Mouse (Mus musculus) heart, postnatal 10 days (tissue): ENCODE measurements around the gene Tmem177. TPM values are rescaled to one million over a fixed set of nuclear protein-coding genes. Genes with fewer than 3 reads are reported as not detected.

ENCODE experiments used
- DNase-seq, 2 experiments: peaks; one replicate each; pipeline ENCODE4 v3.0.0; 2021
- intact Hi-C: fragments of 180-260 bp; cut with DNase I; formaldehyde crosslinking; loops from one replicate; pipeline ENCODE4 v1.15.1; 2025
- total RNA-seq, 2 experiments: library from RNA; stranded (reverse); gene quantifications; 2 replicates each; pipeline ENCODE4 v1.2.3; 2021

Tmem177 gene
- total RNA-seq, 2 experiments from 2014 or later = 7.7 to 8.7 TPM

DNA sequence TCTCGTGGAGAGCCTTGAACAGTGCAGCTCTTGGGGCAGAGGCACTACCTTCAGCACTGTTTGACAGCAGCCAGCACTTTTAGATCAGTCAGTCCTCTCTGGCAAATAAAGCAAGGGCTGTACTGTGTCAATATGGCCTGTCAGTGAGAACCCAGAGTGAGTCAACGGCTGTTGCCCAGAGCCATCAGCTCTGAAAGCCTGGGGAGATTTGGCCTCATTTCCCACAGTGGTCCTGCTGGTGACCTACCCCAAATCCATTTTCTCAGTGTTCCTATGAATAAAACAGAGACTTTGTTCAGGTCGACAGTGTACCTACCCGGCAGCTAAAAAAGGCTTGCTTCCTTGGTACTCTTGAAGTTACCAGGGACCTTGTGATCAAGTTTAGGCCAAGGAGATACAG, 21.1 kb downstream of the Tmem177 start:
- intact Hi-C loops = no loop called here
- no peak for DNase-seq

DNA sequence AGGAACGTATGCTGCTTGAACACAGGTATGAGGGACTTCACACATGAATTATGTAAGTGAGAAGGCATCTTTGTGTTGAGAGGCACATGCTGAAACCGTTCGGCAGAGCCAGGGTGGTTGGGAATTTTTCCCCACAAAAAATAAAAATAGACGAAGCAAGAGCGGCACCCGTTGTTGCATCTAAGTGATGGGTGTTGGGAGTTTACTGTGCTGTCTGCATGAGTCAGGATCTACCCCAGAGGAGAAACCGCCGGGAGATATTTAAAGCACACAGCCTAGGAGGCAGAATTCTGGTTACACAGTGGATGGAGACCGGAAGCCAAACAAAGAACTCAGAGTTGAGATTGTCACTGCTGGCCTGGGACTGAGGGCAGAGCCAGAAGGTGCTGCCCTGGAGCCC, 21.9 kb downstream of the Tmem177 start:
- intact Hi-C loops = no loop called here
- DNase-seq = no peak

DNA sequence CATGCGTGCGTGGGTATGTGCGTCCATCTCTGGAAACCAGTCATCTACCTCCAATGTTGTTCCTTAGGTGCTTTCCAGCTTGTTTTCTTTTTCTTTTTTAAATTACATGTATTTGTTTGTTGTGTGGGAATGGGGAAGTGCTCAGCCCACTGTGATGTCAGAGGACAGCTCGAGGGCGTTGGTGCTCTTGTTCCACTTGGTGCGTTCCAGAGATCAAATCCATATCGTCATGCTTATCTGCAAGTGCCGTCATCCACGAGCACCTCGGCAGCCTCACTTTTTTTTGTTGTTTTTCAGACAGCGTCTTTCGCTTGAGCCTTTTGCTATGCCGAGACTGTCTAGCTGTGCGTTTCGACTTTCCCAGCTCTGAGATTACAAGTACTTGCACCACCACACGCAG, 23.7 kb downstream of the Tmem177 start:
- intact Hi-C loops = no loop called here

GRCm38 (mm10) chr1:119886320-119886719, 26.7 kb downstream of the Tmem177 start:
- intact Hi-C loops = no loop called here
- DNase-seq = no peak

More for the DNA sequence above, 23.7 kb downstream of the Tmem177 start:
- DNase-seq = no peak

- DNase-seq = no peak
- intact Hi-C loops = no loop called here
Observed at GRCm38 (mm10) chr1:119884272-119884671, 28.7 kb downstream of the Tmem177 start.

DNA sequence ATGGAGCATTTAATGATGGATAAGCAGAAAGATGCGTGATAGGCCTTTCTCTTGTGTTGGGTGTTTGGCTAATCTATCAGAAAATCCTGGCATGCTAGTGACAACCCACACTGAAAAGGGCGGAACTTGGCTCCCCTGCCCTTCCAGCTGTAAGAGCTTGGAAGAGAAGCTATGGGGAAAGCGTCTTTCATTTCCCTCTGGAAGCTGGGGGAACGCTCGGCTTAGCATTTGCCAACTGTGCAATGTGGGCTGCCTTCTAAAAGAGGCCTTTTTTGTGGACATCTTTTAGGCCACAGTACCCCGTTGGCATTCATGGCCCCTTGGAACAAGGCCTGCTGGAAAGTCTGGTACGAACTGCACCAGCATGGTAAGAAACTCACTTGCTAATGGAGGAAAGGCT, 34.1 kb downstream of the Tmem177 start:
- peak; percentile 20 to 22 for DNase-seq
- intact Hi-C loops = no loop called here

DNA sequence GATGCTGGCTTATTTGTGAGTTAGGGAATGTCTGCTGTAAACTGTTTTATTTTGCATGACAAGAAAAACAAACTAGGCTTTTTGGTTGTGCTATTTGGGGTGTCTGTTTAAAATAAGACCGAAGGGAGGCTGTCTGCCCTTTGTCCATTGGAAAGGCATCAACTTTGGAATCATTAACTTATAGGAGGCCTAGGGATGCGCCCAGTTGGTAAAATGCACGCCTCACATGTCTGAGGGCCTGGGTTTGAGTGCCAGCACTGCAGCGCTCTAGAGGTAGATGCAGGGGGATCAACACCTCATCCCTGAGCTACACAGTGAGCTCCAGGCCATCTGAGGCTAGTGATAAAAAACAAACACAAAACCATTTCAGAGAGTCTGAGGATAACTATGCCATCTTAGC, 35.5 kb downstream of the Tmem177 start:
- no peak for DNase-seq
- intact Hi-C loops = no loop called here

DNA sequence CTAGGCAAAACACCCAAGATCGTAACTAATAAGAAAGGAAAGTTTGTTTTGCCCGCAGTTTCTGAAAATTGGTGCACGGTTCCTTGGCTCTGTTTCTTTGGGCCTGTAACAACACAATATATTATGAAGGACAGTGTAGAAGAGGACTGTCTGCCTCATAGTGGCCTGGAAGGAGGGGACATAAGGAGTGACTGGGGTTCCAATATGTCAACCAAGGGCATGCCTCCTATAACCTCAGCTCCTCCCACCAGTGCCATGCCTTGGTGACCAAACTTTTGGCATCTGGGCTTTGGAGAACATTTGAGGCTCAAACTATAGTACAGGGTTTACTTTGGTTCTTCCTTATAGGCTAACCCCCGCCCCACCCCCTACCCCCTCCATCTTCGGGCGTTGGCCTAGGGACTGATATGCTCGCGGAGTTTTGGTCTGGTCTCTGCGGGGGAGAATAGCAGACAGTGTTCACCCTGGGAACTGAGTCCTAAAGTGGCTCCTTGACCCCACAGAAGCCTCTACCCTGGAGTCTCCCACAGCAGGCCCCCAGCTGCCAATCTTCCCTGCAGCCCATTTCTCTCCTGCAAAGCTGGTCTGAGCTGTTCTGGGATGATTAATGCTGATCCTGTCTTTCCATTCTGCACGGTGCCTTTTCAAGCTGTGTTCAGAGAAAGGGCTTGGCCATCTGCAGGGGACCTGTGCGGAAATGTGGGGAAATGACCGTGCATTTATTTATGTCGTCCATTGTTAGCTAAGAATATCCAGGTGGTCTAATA, 44.4 kb downstream of the Tmem177 start:
- intact Hi-C loops = no loop called here
- no peak for DNase-seq

DNA sequence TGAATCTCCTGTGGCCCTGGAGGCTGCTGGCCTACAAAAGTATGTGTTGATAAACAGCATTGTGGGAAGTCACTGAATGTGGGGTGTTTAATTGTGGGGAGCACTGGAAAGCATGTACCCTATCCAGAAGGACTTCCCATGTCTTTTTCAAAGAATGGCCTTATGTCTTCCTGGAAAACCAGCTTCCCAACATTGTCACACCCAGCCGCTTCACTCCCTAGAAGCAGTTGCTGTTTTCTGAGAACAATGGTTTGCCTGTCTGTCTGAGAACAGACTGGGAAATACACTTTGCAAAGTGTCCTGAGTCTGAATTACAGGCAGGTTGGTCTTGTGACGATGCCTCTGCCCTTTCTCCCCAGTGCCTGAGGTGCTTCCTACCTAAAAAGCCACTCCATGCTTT, 45.7 kb downstream of the Tmem177 start:
- intact Hi-C loops = no loop called here
- no peak for DNase-seq

GRCm38 (mm10) chr1:119865311-119865710, 47.7 kb downstream of the Tmem177 start:
- intact Hi-C loops = no loop called here
- DNase-seq = no peak

DNA sequence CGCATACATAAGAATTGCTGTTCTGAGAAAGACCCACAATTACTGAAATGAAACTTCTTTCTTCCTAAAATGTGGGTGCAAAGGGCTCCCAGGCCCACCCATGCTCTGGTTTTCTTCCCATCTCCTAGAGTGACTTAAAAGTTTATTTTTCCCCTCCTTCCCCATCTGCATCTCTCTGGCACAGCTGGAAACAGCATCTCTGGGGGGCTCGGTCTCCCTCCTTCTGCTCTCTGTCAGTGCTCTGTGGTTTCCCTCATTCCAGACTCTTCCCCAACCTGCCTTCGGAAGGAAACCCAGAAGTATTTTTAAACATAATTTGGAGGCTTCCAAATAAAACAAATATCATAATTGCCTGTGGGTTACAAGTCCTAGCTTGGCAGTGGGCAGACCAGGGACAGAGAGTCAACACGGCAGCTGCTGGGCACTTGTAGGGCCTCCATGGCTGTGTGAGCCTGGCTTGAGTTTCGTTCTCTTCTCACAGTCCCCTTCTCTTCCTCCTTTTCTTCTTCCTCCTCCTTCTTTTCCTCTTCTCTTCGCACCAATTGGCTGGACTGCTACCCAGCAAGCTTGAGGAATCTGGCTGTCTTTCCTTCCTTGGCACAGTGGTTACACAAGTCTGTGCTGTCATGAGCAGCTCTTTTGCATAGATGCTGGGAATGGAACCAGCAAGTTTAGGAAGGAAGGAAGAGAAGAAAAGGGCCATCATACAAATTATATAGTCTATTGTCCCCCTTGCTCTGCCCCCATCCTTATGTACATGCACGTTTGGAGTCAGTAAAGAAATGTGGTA, 49.3 kb downstream of the Tmem177 start:
- intact Hi-C loops = no loop called here
- no peak for DNase-seq

DNA sequence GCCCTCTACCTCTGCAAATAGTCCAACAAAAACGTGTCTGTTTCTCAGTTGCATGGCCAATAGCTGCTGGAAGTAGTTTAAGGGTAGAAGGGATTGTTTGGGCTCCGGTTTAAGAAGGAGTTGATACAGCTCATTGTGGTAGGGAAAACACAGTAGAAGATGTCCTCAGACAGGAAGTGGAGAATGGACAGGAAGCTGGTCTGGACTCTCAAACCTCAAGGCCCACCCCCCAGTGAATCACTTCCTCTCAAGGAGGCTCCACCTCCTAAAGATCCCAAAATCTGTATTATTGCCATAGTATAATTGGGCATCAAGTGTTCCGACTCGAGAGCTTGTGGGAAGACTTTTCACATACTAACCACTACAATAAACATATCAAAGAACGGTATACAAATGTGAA, 53.4 kb downstream of the Tmem177 start:
- intact Hi-C loops = no loop called here
- DNase-seq = no peak

Other genes starting within 250 kb of the Tmem177 start
- 10 to 100 TPM; 32.6 to 36.1 TPM for gene Ptpn4, start 75.6 kb downstream of the Tmem177 start, total RNA-seq
- gene Cfap221, start 84.0 kb upstream of the Tmem177 start, total RNA-seq = not detected
- gene Sctr, start 93.7 kb upstream of the Tmem177 start, total RNA-seq = under 1 TPM in 1 of 2 experiments, not detected in 1; 0.29 TPM
- gene Tmem37, start 160.9 kb upstream of the Tmem177 start, total RNA-seq = 1 to 10 TPM; 4.2 to 6.2 TPM
- 100 to 1,000 TPM; 424 to 472 TPM for gene Dbi, start 207.9 kb upstream of the Tmem177 start, total RNA-seq
- gene 3110009E18Rik, start 208.0 kb upstream of the Tmem177 start, total RNA-seq = 1 to 10 TPM; 4.5 to 7.0 TPM